Mouse (Mus musculus): ENCODE results near the gene Scarf1. TPM values are rescaled to one million over a fixed set of nuclear protein-coding genes. Genes with fewer than 3 reads are reported as not detected.

Scarf1 gene
- total and polyA plus RNA-seq, 3 experiments, result 0.15 to 0.28 TPM; not detected in 1

DNA sequence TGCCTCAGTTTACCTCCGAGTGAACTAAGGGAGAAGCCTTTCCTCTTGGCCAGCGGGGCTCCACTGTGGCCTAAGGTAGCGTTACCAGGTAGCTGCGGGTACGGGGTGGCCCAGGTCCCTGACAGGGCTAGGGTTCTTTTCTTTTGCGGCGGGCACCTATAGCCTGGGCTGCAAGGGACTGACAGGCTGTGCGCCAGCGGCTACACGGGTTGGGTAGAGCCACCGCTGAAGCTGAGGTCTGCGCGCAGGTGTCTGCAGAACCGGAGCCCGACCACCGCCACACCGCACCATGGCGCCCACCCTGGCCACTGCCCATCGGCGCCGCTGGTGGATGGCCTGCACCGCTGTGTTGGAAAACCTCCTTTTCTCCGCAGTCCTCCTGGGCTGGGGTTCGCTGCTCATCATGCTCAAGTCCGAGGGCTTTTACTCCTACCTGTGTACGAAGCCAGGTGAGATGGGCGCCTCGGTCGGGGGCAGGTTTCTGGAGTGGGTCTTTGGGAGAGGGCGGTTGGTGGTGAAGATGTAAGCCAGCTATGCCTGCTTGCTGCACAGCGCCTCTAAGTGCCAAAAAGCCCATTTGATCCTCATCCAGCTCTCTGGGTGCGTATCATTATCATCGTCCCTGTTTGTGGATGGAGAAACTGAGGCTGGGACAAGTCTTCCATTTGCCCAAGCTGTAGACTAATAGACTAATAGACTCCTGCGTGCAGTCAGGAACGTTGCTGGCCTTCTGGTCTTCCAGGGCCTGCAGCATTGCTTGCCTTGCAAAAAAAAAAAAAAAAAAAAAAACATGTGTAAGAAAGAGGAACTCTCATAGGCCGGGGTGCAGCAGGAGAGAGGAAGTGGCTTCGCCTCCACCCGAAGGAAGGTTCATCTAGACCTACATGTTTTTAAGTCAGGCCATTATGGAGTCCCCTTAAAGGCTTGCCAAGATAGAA, 19.3 kb downstream of the Scarf1 start:
- Histone ChIP-seq H3K27ac (ENCODE audit: control insufficient read depth, low read depth, low read length) (peak overlapping the region; percentile 89), H3K4me1 (ENCODE audit: control insufficient read depth in 1 of 2, insufficient read depth in 2 of 2, low read length in 2 of 2) (peaks cover 5 to 36% of the 10 kb centered on the region in 2 experiments), H3K36me3 (ENCODE audit: control insufficient read depth in 1 of 2, insufficient read depth in 2 of 2, low read length in 2 of 2) (peaks cover 0 to 27% of the 10 kb centered on the region in 2 experiments; a peak in 2 of 4 replicates), H3K79me2 (ENCODE audit: control insufficient read depth, insufficient read depth, low read length, poor library complexity) (peaks cover 10% of the 10 kb centered on the region), H3K27me3 (ENCODE audit: control insufficient read depth in 1 of 2, insufficient read depth in 2 of 2, low read length in 2 of 2) (no peaks in the 10 kb centered on the region), H3K4me3 (ENCODE audit: control insufficient read depth in 1 of 2, insufficient read depth in 1 of 2, low read depth in 2 of 2, low read length in 2 of 2) (peak overlapping the region; percentile 72 to 73), H3K9me3 (replicated peaks; ENCODE audit: insufficient read depth, low read length) (no peaks in the 10 kb centered on the region), H3K9ac (ENCODE audit: control insufficient read depth, low read depth, low read length, poor library complexity, severe bottlenecking) (peak overlapping the region; percentile 73)
- peak; percentile 97 for DNase-seq (ENCODE audit: low read depth, low spot score)
- TF ChIP-seq ZC3H11A (IDR thresholded peaks at IDR 0.05; ENCODE audit: low read depth, low read length), result no peak; the same call in 1 of the 2 replicates
- TF ChIP-seq TCF12 (IDR thresholded peaks at IDR 0.05; ENCODE audit: low read depth, low read length), result peak; percentile 67; the same call in 1 of the 2 replicates
- TF ChIP-seq UBTF (IDR thresholded peaks at IDR 0.05; ENCODE audit: borderline replicate concordance, insufficient read depth, low read depth, low read length), result peak; percentile 64; the same call in 1 of the 2 replicates
- no peak for TF ChIP-seq RCOR1 (IDR thresholded peaks at IDR 0.05; ENCODE audit: low read depth, low read length)
- TF ChIP-seq TBP (IDR thresholded peaks at IDR 0.05; ENCODE audit: low read depth, low read length), result peak; percentile 91
- peak; percentile 91 for TF ChIP-seq MAFK (IDR thresholded peaks at IDR 0.05; ENCODE audit: borderline replicate concordance, low read depth, low read length)
- no peak; the same call in 1 of the 2 replicates for TF ChIP-seq POLR2AphosphoS5 (IDR thresholded peaks at IDR 0.05; ENCODE audit: borderline replicate concordance, low read depth, low read length)
- no peak for TF ChIP-seq USF2 (IDR thresholded peaks at IDR 0.05; ENCODE audit: borderline replicate concordance in 1 of 2, insufficient read depth in 1 of 2, low read depth in 1 of 2, low read length in 2 of 2)
- no peak for TF ChIP-seq E2F4 (IDR thresholded peaks at IDR 0.05; ENCODE audit: borderline replicate concordance, low read depth, low read length)
- no peak for TF ChIP-seq NRF1 (IDR thresholded peaks at IDR 0.05; ENCODE audit: insufficient read depth, low read depth, low read length, poor library complexity, severe bottlenecking)
- no peak for TF ChIP-seq SMC3 (IDR thresholded peaks at IDR 0.05; ENCODE audit: low read depth, low read length)
- TF ChIP-seq TAL1 (IDR thresholded peaks at IDR 0.05; ENCODE audit: low read length), result no peak
- TF ChIP-seq GATA1 (IDR thresholded peaks at IDR 0.05; ENCODE audit: low read depth, low read length), result no peak
- no peak for TF ChIP-seq MEF2A (IDR thresholded peaks at IDR 0.05; ENCODE audit: extremely low read depth, insufficient replicate concordance, low read depth, low read length, poor library complexity, severe bottlenecking)
- TF ChIP-seq CHD2 (IDR thresholded peaks at IDR 0.05; ENCODE audit: low read length), result no peak
- peak; percentile 76; the same call in 1 of the 2 replicates for TF ChIP-seq ELF1 (IDR thresholded peaks at IDR 0.05; ENCODE audit: low read depth, low read length)
- TF ChIP-seq ETS1 (IDR thresholded peaks at IDR 0.05; ENCODE audit: low read depth, low read length), result peak; percentile 93
- peak; percentile 96 for TF ChIP-seq MYC (IDR thresholded peaks at IDR 0.05; ENCODE audit: low read depth, low read length)
- TF ChIP-seq CTCF (IDR thresholded peaks at IDR 0.05 in 2 of 3, conservative IDR thresholded peaks at IDR 0.05 in 1 of 3; ENCODE audit: control insufficient read depth in 1 of 3, insufficient read depth in 1 of 3, low read depth in 2 of 3, low read length in 3 of 3, poor library complexity in 1 of 3, severe bottlenecking in 1 of 3), result no peak
- peak; percentile 38 to 77; a peak in 2 of 4 replicates for TF ChIP-seq POLR2A (IDR thresholded peaks at IDR 0.05; ENCODE audit: control insufficient read depth in 1 of 2, insufficient read depth in 1 of 2, low read depth in 1 of 2, low read length in 2 of 2, poor library complexity in 1 of 2)
- peak; percentile 92 for TF ChIP-seq MXI1 (IDR thresholded peaks at IDR 0.05; ENCODE audit: low read depth, low read length)
- TF ChIP-seq EP300 (IDR thresholded peaks at IDR 0.05; ENCODE audit: low read depth in 1 of 2, low read length in 2 of 2), result peak in 1 of 2 experiments; percentile 8; a peak in 1 of 4 replicates
- TF ChIP-seq ZNF384 (IDR thresholded peaks at IDR 0.05; ENCODE audit: low read depth, low read length), result peak; percentile 100
- peak; percentile 81 for TF ChIP-seq MAX (IDR thresholded peaks at IDR 0.05; ENCODE audit: low read length)
- no peak for TF ChIP-seq KAT2A (conservative IDR thresholded peaks at IDR 0.05; ENCODE audit: low read depth, low read length)
- TF ChIP-seq CHD1 (IDR thresholded peaks at IDR 0.05; ENCODE audit: low read depth, low read length), result no peak; the same call in 1 of the 2 replicates
- peak; percentile 14; the same call in 1 of the 2 replicates for TF ChIP-seq ZMIZ1 (IDR thresholded peaks at IDR 0.05; ENCODE audit: low read depth, low read length)
- TF ChIP-seq MYB (IDR thresholded peaks at IDR 0.05; ENCODE audit: low read depth, low read length), result no peak
- TF ChIP-seq HCFC1 (IDR thresholded peaks at IDR 0.05; ENCODE audit: low read depth, low read length), result peak; percentile 76
- no peak for TF ChIP-seq POLR2AphosphoS2 (IDR thresholded peaks at IDR 0.05; ENCODE audit: low read length)
- no peak for TF ChIP-seq BHLHE40 (IDR thresholded peaks at IDR 0.05; ENCODE audit: borderline replicate concordance, low read depth, low read length)
- TF ChIP-seq JUND (IDR thresholded peaks at IDR 0.05; ENCODE audit: low read depth, low read length), result no peak
- TF ChIP-seq SIN3A (IDR thresholded peaks at IDR 0.05; ENCODE audit: low read length), result peak; percentile 95
- TF ChIP-seq USF1 (IDR thresholded peaks at IDR 0.05; ENCODE audit: low read depth, low read length), result no peak

Data from MEL (cell line).